Mouse (Mus musculus): ENCODE data around the gene Edf1. TPM values are rescaled to one million over a fixed set of nuclear protein-coding genes. Genes with fewer than 3 reads are reported as not detected.

Edf1 gene
- total RNA-seq, 2 experiments from 2014 or later, result 173 to 196 TPM

GRCm38 (mm10) chr2:25558774-25559173 lies 1.1 kb downstream of the Edf1 start:
- DNase-seq (ENCODE audit: low spot score in 2 of 2), result no peak

- DNase-seq (ENCODE audit: low spot score in 2 of 2), result no peak
Measured at GRCm38 (mm10) chr2:25560551-25560950, 2.9 kb downstream of the Edf1 start.

DNA sequence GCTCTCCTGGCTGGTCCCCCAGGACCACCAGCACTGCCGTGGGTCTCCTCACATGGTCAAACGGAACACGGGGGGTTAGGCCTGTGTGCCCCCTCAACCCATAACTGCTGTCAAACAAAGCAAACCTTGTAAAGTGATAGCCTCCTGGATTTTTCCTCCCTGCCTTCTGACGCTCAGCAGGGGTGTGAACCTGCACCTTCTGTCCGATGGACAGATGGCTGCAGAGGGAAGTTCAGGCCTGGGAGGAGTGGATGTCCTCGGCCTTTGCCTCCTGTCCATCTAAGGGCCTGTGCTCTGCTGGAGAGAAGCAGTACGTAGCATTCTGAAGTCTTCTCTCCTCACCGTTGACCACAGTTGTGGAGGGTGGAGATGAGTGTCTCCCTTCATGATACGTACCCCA lies 4.3 kb downstream of the Edf1 start:
- DNase-seq (ENCODE audit: low spot score in 2 of 2), result no peak

GRCm38 (mm10) chr2:25565741-25566140 lies 8.1 kb downstream of the Edf1 start:
- no peak for DNase-seq (ENCODE audit: low spot score in 2 of 2)

DNA sequence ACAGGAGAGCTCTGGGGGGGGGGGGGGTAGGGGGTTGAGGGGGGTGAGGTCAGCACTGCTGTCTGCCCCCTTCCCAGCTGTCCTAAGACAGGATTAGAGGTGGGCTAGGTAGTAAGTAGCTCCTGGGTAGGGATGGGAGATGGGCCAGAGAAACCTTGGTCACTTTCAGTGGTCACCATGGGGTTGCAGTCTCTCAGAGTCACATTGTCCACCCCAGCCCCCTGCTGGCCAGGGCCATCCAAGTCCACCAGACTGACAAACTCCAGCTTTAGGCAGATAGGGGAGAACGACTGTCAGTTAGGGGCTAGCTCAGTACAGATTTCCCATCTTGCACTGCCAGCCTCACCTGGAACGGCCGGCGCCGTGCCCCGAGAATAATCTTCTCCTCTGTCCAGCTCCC lies 8.9 kb downstream of the Edf1 start:
- no peak for DNase-seq (ENCODE audit: low spot score in 2 of 2)

- DNase-seq (ENCODE audit: low spot score in 2 of 2), result no peak
Measured at GRCm38 (mm10) chr2:25568473-25569019, 10.9 kb downstream of the Edf1 start.

- DNase-seq (ENCODE audit: low spot score in 2 of 2), result no peak
Measured at GRCm38 (mm10) chr2:25569323-25569722, 11.7 kb downstream of the Edf1 start.

DNA sequence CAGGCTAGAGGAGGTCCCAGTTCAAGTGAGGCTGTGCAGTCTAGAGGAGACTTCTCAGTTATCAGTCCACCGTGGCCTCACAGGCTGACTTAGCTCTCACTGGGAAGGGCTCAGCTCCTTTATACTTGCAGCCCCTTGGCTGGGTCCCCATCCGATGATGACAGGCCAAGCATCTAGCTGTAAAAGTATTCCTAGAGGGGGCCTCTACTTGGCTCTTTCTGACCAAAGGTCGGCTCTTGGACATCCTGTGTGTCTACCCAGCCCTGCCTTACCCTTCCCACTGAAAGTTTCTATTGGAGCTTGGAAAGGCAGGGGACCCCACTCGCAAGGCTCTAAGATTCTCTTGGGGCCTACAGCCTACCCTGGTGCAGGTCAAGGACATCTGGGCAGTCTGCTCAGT lies 13.6 kb downstream of the Edf1 start:
- DNase-seq (ENCODE audit: low spot score in 2 of 2), result no peak

DNA sequence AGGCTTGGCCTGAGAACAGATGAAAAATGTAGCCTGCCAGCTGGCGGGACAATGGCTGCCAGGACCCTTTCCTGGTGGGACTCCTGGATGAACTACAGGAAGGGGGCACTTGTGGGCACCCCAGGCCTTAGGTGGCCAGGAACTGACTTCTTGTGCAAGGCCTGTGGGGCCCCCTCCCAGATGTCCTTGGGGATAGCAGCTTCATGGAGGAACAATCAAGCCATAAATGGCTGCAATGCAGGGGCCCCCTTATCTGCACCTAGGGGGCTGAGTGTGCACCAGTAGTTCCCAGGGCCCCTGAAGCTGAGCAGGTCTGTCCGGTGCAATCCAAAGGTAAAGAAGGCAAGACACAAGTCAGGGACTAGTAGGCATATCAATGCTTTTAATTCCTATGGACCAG lies 15.4 kb downstream of the Edf1 start:
- no peak for DNase-seq (ENCODE audit: low spot score in 2 of 2)

- peak in 1 of 2 experiments; percentile 7 for DNase-seq (ENCODE audit: low spot score in 2 of 2)
Measured at GRCm38 (mm10) chr2:25574136-25574535, 16.5 kb downstream of the Edf1 start.

DNA sequence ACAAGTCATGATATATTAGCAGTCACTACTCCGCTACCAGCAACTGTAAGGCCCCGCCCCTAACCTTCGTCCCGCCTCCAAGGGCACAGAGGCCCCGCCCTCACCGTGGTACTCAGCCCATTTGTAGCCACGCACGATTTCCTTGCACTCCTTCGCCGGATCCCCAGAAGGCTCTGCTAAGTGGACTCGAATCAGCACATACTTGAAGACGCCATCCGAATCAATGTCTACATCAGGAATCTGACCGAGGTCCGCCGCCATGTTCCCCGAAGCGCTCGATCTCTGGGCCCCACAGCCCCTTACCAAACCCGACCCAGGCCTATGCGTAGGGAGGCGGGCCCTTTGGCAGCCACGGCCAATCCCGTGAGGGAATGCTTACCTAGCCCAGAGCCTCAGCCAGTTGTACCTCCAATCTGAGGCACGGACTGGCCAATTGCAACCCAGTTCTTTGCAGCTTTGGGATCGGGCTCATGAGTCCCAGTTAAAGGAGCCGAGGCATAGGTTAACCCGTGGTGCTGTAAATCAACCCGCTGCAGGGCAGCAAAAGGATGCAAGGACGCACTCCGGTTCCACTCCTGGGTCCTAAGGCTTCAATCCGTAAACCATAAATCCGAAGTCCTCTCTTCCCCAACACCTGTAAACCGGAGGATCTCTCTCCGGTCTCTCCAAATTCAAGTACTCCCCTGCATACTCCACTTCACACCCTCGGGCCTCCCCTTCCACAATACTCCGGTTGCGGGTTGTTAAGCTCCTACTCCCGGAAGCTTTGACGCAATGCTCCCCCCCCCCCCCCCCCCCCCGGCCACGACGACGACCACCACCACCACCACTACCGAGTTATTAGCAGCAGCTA lies 17.2 kb downstream of the Edf1 start, which contains the start of the genes Mamdc4 and Phpt1:
TSS of gene Mamdc4 (minus strand) at position 267 of the 853 bp plus-strand sequence.
TSS of gene Phpt1 (minus strand) at position 646 of the 853 bp plus-strand sequence.
- DNase-seq (ENCODE audit: low spot score in 2 of 2), result peak; percentile 81 to 93

- DNase-seq (ENCODE audit: low spot score in 2 of 2), result peak in 1 of 2 experiments; percentile 41
Measured at GRCm38 (mm10) chr2:25575432-25576027, 17.9 kb downstream of the Edf1 start.

GRCm38 (mm10) chr2:25576028-25576850 lies 18.6 kb downstream of the Edf1 start:
- DNase-seq (ENCODE audit: low spot score in 2 of 2), result no peak

- DNase-seq (ENCODE audit: low spot score in 2 of 2), result no peak
Measured at GRCm38 (mm10) chr2:25576965-25577891, 19.6 kb downstream of the Edf1 start.

GRCm38 (mm10) chr2:25577951-25578795 lies 20.5 kb downstream of the Edf1 start:
- DNase-seq (ENCODE audit: low spot score in 2 of 2), result no peak

DNA sequence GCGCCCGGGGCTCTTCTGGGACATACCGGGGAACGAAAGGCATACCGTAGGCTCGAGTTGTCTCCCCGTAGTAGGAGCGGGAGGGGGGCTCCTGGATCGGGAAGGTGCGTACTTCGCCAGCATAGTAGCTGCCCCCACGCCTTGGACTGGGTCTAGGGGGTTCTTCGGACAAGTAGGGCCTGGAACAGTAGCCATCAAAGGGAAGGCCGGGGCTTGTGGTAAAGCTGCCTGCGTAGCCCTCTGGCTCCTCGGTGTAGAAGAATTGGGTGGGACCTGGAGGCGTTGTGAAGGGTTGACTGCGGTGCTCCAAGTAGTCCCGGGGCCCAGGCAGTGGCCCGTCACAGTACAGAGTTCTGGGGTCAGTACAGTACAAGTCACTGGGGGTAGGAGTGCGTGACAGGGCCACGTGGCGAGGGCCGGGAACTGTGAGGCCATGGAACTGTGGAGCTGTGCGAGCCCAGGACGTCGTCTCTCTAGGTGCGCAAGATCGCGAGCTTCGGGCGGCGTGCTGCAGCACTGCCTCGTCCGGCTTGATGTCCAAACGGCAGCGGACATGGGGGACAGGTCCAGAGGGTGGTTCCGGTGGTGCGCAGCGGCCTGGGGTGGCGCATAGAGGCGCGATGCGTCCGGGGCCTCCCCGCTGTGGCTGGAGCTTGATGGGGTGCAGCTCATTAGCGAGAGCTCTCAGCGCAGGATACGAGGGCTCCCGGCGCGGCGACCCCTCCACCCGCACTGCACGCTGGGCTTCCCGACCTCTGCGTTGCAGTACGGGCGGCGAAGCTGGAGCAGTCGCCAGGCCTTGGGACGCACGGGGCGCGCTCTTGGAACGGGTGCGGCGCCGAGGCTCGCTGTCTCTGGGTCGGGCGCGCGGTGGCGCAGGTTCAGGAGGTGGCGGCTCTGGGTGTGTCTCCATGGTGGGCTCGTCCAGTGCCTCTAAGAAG lies 21.4 kb downstream of the Edf1 start:
- DNase-seq (ENCODE audit: low spot score in 2 of 2), result no peak

GRCm38 (mm10) chr2:25579737-25580460 lies 22.3 kb downstream of the Edf1 start:
- DNase-seq (ENCODE audit: low spot score in 2 of 2), result no peak
